Mouse (Mus musculus) urinary bladder, postnatal 14 days (tissue): ENCODE data around the gene Psmb4.
"Not testable (repeated sequence)": the region's sequence is repeated elsewhere in the genome, so short reads cannot be mapped to it uniquely, and the experiment has no call there.

ENCODE experiments used
- DNase-seq: peaks from one replicate; pipeline ENCODE4 v3.0.0; 2021; ENCODE audit warnings: low spot score

Gene Psmb4

GRCm38 (mm10) chr3:94904759-94905158 is 18.0 kb upstream of the Psmb4 start:
- not testable (repeated sequence) for DNase-seq

- DNase-seq: peak; percentile 72
Measured at GRCm38 (mm10) chr3:94902747-94903146, 16.0 kb upstream of the Psmb4 start.

GRCm38 (mm10) chr3:94894076-94894475 is 7.3 kb upstream of the Psmb4 start:
- DNase-seq: no peak

GRCm38 (mm10) chr3:94888595-94888994 is 1.8 kb upstream of the Psmb4 start:
- peak; percentile 55 for DNase-seq

- no peak for DNase-seq
Measured at GRCm38 (mm10) chr3:94882579-94882978, 4.2 kb downstream of the Psmb4 start.

GRCm38 (mm10) chr3:94881840-94882239 is 4.9 kb downstream of the Psmb4 start:
- no peak for DNase-seq

- DNase-seq: no peak
Measured at GRCm38 (mm10) chr3:94878618-94879017, 8.1 kb downstream of the Psmb4 start.

- no peak for DNase-seq
Measured at GRCm38 (mm10) chr3:94869011-94869410, 17.8 kb downstream of the Psmb4 start.

- no peak for DNase-seq
Measured at GRCm38 (mm10) chr3:94859471-94859870, 27.3 kb downstream of the Psmb4 start.

- no peak for DNase-seq
Measured at GRCm38 (mm10) chr3:94852215-94852614, 34.5 kb downstream of the Psmb4 start.

- DNase-seq: no peak
Measured at GRCm38 (mm10) chr3:94851731-94852130, 35.0 kb downstream of the Psmb4 start.

- DNase-seq: peak; percentile 80
Measured at GRCm38 (mm10) chr3:94849338-94849737, 37.4 kb downstream of the Psmb4 start.

- no peak for DNase-seq
Measured at GRCm38 (mm10) chr3:94847382-94847781, 39.4 kb downstream of the Psmb4 start.

- no peak for DNase-seq
Measured at GRCm38 (mm10) chr3:94839101-94839500, 47.7 kb downstream of the Psmb4 start.

GRCm38 (mm10) chr3:94838631-94839030 is 48.1 kb downstream of the Psmb4 start:
- peak; percentile 19 for DNase-seq

GRCm38 (mm10) chr3:94837959-94838496 is 48.7 kb downstream of the Psmb4 start:
- DNase-seq: peak; percentile 81

GRCm38 (mm10) chr3:94837183-94837890 is 49.4 kb downstream of the Psmb4 start, which contains the start of gene Pogz:
Pogz (plus strand) TSS chr3:94837567.
- peak; percentile 96 for DNase-seq

GRCm38 (mm10) chr3:94835396-94835795 is 51.4 kb downstream of the Psmb4 start:
- DNase-seq: no peak
